Mouse (Mus musculus) kidney, embryonic 15.5 days (tissue): ENCODE measurements around the gene Atrnl1. TPM values are rescaled to one million over a fixed set of nuclear protein-coding genes. Genes with fewer than 3 reads are reported as not detected.

Experiments
- ATAC-seq: fragments of 200-750 bp; cut with Nextera tagmentation; replicated peaks from 2 replicates; pipeline ENCODE4 v1.8.0; 2017; ENCODE audit warnings: moderate TSS enrichment; ENCODE audit not compliant: low FRiP score
- H3K27ac ChIP-seq: fragments of 300-500 bp; sonication (generic); 2 replicates; pipeline ENCODE4 v1.5.1; 2015; ENCODE audit warnings: mild to moderate bottlenecking, inconsistent platforms
- H3K27me3 ChIP-seq: fragments of 300-500 bp; sonication (generic); 2 replicates; pipeline ENCODE4 v1.6.1; 2015; ENCODE audit warnings: inconsistent platforms
- H3K36me3 ChIP-seq: fragments of 300-500 bp; sonication (generic); 2 replicates; pipeline ENCODE4 v1.6.1; 2015; ENCODE audit warnings: inconsistent platforms
- H3K4me1 ChIP-seq: fragments of 300-500 bp; sonication (generic); 2 replicates; pipeline ENCODE4 v1.6.1; 2015; ENCODE audit warnings: inconsistent platforms
- H3K4me2 ChIP-seq: fragments of 300-500 bp; sonication (generic); 2 replicates; pipeline ENCODE4 v1.6.1; 2015; ENCODE audit warnings: moderate library complexity, mild to moderate bottlenecking, inconsistent platforms
- H3K4me3 ChIP-seq: fragments of 300-500 bp; sonication (generic); replicated peaks from 2 replicates; pipeline ENCODE4 v1.5.1; 2015; ENCODE audit warnings: mild to moderate bottlenecking, inconsistent platforms
- H3K9ac ChIP-seq: fragments of 300-500 bp; sonication (generic); 2 replicates; pipeline ENCODE4 v1.6.1; 2015; ENCODE audit warnings: mild to moderate bottlenecking, inconsistent platforms
- H3K9me3 ChIP-seq: fragments of 300-500 bp; sonication (generic); replicated peaks from 2 replicates; pipeline ENCODE4 v1.6.1; 2016; ENCODE audit warnings: inconsistent platforms
- WGBS: fragments of 180-500 bp; shearing (Covaris S2); methylation state at CpG from one replicate; pipeline ENCODE4 v1.1.7; 2015; ENCODE audit warnings: mixed read lengths; 5-methylcytosine and 5-hydroxymethylcytosine counted together
- polyA plus RNA-seq: library from polyadenylated mRNA; unstranded; fragments of >200 nt; fragmentation: Nextera tagmentation; extraction: Ambion mirVana; gene quantifications from 2 replicates; pipeline ENCODE4 v1.2.1, GENCODE M21; 2015

Atrnl1 gene
- polyA plus RNA-seq, 1 experiment from 2014 or later: 9.2 TPM

DNA sequence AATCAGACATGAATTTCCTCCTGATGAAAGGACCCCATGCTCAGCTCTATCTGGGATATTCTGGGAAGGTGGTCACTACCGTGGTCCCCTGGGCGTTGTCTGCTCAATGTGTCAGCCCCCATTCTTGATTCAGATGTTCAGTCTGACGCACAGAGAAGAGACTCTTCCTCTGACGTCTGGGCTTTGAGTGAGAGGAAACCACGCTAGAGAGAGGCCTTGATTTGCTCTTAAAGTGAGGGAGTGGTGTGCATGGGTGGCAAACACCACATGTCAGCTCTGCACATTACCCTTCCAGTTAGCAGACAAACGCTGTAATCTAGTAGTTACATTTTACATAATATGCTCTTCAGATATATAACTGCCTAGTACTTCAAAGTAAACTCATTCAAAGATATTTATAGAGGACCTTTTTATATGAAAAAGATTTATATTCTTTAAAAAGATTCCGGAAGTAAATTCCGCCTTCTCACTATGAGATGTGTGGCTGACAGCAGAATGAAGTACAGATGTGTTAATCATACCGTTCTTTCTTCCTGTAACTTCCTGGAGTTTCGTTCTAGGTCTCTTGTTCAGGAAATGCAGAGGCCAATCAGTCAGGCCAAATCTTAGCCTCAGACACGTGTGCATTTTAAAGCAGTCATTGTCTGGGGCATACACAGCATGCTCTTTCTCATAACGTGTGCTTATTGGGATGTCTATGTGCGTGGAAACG, 192.1 kb downstream of the Atrnl1 start:
- no peaks in the 10 kb centered on the region for H3K9me3 ChIP-seq
- no peaks in the 10 kb centered on the region for H3K36me3 ChIP-seq
- H3K9ac ChIP-seq: no peak overlapping the region
- no peak overlapping the region for H3K4me2 ChIP-seq
- H3K4me1 ChIP-seq: peaks cover 14% of the 10 kb centered on the region
- 50% methylated on average over 14 of the region's 14 CpGs for WGBS
- H3K4me3 ChIP-seq: no peak overlapping the region
- ATAC-seq: peak; percentile 46; the same call in 1 of the 2 replicates
- H3K27me3 ChIP-seq: no peaks in the 10 kb centered on the region
- peak overlapping the region; percentile 81 for H3K27ac ChIP-seq

DNA sequence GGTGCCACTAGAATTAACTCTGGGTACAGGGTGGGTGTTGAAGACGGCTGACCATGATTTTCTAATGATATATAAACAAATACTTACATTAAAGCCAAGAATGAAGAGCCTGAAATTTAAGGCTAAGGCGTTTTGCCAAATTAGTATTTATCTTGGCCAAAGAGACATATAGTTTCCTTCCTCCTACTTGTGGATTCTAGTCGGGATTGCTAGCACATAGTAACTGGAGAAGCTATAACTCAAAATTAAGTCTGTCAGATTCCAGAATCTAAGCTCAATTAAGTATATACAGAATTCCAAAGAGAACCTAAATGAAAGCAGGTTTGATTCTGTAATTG, 192.6 kb downstream of the Atrnl1 start:
- ATAC-seq: 0 out of 2 replicates have a peak, but pooled peaks have one; percentile 33
- H3K4me3 ChIP-seq: no peak overlapping the region
- H3K9ac ChIP-seq: no peak overlapping the region
- WGBS: 43% methylated on average over 3 of the region's 3 CpGs
- H3K9me3 ChIP-seq: no peaks in the 10 kb centered on the region
- no peaks in the 10 kb centered on the region for H3K36me3 ChIP-seq
- H3K27ac ChIP-seq: peak overlapping the region; percentile 81
- no peaks in the 10 kb centered on the region for H3K27me3 ChIP-seq
- no peak overlapping the region for H3K4me2 ChIP-seq
- H3K4me1 ChIP-seq: peaks cover 14% of the 10 kb centered on the region

DNA sequence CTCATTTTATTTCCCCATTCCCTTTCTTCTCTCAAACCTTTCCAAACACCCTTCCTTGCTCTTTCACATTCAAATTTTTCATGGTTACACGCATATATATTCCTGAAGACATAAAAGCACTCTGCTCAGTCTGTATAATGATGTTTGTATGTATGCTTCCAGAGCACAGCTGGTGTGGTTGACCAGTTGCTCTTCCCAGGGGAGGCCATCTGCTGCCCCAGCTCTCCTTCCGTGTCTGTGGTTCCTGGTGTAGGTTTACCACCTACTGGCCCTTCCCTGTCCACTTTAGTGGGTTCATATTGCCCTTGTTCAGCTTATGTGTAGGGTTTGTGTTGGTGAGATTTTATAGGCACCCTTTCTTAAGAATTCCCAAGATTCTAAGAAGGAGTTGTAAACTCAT, 197.5 kb downstream of the Atrnl1 start:
- Histone ChIP-seq H3K4me2 (no peak overlapping the region), H3K9me3 (no peaks in the 10 kb centered on the region), H3K4me3 (no peak overlapping the region), H3K9ac (no peak overlapping the region), H3K36me3 (no peaks in the 10 kb centered on the region), H3K4me1 (peaks cover 4% of the 10 kb centered on the region; the same call in 1 of the 2 replicates), H3K27ac (no peak overlapping the region), H3K27me3 (no peaks in the 10 kb centered on the region)
- no peak for ATAC-seq
- WGBS: 71% methylated on average over 2 of the region's 2 CpGs

DNA sequence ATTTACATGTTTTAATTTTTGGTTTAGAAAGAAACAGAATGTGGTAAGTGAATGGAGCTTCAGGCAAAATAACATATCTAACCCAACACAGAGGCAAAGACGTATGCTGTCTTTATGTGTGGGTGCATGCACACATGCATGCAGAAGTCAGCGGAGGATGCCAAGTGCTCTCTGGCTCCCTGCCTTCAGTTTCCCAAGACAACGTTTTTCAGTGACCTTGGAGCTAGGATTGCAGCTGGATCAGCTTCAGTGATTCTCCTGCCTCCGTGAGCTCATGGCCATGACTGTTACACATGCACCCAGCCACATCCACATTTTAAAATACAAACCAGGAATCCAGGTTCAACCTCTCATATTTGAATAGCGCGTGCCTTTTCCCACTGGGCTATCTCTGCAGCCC, 203.5 kb downstream of the Atrnl1 start:
- no peak overlapping the region for H3K9ac ChIP-seq
- no peak overlapping the region for H3K27ac ChIP-seq
- ATAC-seq: no peak
- no peaks in the 10 kb centered on the region for H3K36me3 ChIP-seq
- H3K4me2 ChIP-seq: no peak overlapping the region
- peaks cover 3% of the 10 kb centered on the region; the same call in 1 of the 2 replicates for H3K4me1 ChIP-seq
- H3K9me3 ChIP-seq: no peaks in the 10 kb centered on the region
- WGBS: 67% methylated on average over 6 of the region's 6 CpGs
- H3K4me3 ChIP-seq: no peak overlapping the region
- H3K27me3 ChIP-seq: no peaks in the 10 kb centered on the region

DNA sequence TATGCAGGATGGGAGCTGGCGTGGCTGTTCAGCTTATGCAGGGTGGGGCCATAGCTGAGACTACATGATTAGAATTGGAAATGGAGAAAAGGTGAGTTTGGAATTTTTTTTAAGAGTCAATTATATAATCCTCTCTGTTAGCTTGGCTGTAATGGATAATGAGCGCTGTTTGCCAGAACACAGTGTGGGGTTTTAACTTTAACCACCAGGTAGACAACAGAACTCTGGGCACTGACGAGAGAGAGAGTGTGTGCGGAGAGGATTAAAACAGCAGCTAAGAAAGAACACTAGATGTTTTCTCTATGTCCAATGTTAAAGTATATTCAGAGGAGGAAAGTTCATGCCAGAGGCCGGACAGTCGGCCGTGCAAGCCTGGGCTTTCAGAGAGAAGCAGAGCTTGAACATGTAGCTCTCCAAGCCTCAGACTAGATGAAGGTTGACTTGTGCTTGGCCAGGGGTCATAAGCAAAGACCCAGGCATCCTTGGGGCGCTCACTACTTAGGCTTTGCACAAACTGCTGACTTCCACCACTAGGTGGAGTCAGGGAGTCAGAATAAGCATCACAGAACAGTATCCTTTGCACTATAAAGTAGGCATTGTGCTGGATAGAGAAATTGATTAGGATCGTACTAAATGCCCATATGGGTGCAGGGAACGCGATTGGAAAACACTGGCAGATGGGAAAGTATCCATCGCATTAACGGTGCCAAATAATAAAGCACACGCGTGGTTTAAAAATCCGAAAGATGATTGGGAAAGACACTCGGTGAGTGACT, 205.6 kb downstream of the Atrnl1 start:
- 90% methylated on average over 17 of the region's 17 CpGs for WGBS

DNA sequence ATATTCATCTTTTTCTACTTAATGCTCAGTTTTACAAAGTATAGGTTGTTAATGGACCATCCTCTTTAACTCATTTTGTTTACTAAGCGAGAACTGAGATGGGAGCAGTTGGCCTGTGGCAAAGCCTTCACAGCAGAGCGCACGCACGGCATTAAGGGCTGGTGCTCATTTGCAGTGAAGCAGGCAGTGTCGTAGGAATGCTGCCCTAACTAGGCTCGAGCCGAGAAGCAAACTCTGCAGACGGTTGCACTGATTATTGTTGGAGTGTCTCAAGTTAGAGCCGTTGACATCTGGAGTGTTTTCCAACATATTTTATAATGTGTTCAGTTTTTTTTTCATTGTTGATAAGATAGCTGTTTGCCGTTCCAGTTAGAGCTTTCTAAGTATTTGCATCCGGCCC, 206.9 kb downstream of the Atrnl1 start:
- ATAC-seq: no peak
- 44% methylated on average over 11 of the region's 11 CpGs for WGBS
- Histone ChIP-seq H3K27me3 (no peaks in the 10 kb centered on the region), H3K4me2 (no peak overlapping the region), H3K27ac (no peak overlapping the region), H3K9me3 (no peaks in the 10 kb centered on the region), H3K4me3 (no peak overlapping the region), H3K4me1 (peaks cover 3% of the 10 kb centered on the region; the same call in 1 of the 2 replicates), H3K36me3 (no peaks in the 10 kb centered on the region), H3K9ac (no peak overlapping the region)

More for the DNA sequence above, 205.6 kb downstream of the Atrnl1 start:
- Histone ChIP-seq H3K4me2 (no peak overlapping the region), H3K36me3 (no peaks in the 10 kb centered on the region), H3K27ac (no peak overlapping the region), H3K9me3 (no peaks in the 10 kb centered on the region), H3K4me1 (peaks cover 3% of the 10 kb centered on the region; the same call in 1 of the 2 replicates), H3K4me3 (no peak overlapping the region), H3K9ac (no peak overlapping the region), H3K27me3 (no peaks in the 10 kb centered on the region)
- ATAC-seq: no peak

DNA sequence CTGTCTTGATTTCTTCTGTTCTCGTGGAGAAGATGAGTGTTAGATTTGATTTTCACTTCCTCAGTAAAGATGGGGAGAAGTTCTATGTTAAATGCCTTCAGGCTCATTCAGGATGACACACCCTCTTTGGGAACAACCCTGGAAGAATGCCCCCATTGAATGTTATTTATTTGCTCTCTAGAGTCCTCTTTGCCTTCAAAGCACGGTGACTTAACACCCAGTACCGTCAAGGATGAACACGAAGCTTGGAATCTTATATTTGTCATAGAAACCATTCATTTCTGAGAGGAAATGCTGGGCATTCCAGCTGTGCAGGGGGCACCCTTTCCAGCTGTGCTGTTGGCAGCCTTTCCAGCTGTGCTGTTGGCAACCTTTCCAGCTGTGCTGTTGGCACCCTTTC, 212.6 kb downstream of the Atrnl1 start:
- Histone ChIP-seq H3K4me3 (no peak overlapping the region), H3K36me3 (no peaks in the 10 kb centered on the region), H3K27me3 (no peaks in the 10 kb centered on the region), H3K9ac (no peak overlapping the region), H3K4me1 (no peaks in the 10 kb centered on the region), H3K4me2 (no peak overlapping the region), H3K27ac (no peak overlapping the region), H3K9me3 (no peaks in the 10 kb centered on the region)
- ATAC-seq: no peak
- WGBS: 85% methylated on average over 4 of the region's 4 CpGs

DNA sequence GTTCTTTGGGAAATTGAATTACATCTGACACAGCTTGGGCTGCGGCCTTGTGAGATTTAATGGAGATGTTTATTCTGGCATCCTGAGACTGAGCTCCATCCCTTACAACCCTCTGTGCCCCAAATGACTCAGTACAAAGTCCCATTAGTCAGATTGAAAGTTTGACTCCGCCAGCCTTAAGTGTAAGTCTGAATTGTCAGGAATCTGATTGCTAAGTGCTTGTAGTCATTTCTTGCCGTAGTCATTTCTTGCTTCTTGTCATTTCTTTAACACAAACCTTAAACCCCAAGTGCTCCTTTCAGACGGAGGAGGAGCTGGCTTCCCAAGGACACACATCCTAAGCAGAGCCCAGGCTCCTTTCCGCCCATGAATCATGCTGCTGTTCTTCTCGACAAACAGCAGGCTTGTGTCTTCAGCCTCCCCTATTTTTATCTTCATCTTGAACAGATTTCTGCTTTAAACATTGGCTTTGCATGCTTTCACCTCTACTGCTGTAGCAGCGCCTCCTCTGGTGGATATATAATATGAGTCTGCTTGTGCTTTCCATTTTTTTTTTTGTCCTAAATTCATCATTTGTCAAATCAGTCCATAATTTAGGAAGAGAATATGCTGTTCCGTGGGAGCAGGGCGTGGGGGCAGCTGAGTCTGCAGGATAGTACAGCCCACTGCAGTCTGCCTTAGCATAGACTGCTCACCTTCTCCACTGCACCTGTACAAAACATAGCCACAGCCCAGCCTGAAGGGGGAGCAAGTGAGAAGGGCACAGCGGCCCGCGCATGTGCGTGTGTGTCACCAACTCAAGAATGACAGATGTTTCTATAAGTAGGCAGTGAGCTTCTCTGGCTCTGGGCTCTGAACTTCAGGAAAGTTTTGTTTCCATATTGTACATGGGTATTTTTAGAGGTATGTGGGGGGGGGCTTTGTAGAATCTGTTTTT, 214.7 kb downstream of the Atrnl1 start:
- Histone ChIP-seq H3K27me3 (no peaks in the 10 kb centered on the region), H3K4me3 (no peak overlapping the region), H3K4me2 (no peak overlapping the region), H3K9me3 (no peaks in the 10 kb centered on the region), H3K36me3 (no peaks in the 10 kb centered on the region), H3K9ac (no peak overlapping the region), H3K4me1 (no peaks in the 10 kb centered on the region), H3K27ac (peak overlapping the region; percentile 48; the same call in 1 of the 2 replicates)
- WGBS: 73% methylated on average over 13 of the region's 13 CpGs
- no peak for ATAC-seq

DNA sequence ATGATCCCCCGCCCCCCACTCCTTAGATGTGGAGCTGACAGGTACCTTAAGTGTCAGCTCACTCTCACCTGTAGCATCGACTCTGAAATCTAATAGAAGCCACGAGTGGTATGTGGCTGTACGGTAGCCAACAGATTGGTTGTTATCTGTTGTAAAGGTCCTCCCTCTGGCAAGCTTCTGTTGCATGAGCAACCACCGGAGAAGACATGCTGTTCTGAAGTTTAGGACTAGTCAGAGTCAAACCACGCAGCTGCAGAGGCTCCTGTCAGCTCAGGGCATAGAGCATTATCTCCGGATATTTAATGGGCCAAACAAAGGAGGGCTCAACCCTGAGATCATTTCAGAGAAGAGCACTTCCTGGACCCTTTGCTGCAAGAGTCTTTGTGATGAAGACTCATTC, 222.2 kb downstream of the Atrnl1 start:
- no peak for ATAC-seq
- H3K27ac ChIP-seq: no peak overlapping the region
- 0 out of 2 replicates have a peak, but pooled peaks cover 4% of the 10 kb centered on the region for H3K36me3 ChIP-seq
- H3K4me3 ChIP-seq: no peak overlapping the region
- H3K27me3 ChIP-seq: no peaks in the 10 kb centered on the region
- WGBS: 85% methylated on average over 7 of the region's 7 CpGs
- H3K4me1 ChIP-seq: no peaks in the 10 kb centered on the region
- H3K4me2 ChIP-seq: no peak overlapping the region
- no peaks in the 10 kb centered on the region for H3K9me3 ChIP-seq
- no peak overlapping the region for H3K9ac ChIP-seq

DNA sequence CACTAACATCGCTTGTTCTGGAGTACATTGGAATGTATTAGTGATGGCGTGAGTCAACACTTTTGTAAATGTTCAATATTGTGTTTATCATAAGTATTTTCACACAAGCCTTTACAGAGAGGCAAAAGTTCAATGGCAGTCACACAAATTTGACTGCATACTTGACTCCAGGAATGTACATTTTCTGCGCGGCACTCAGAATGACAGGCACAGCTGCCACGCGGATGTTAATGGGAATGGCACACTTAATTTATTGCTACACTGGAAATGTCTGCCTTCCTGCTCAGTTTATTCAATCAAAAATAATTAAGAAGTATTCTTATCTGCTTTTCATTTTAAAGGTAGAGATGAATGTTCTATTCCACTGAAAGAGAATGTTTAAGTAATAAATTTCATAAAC, 227.0 kb downstream of the Atrnl1 start:
- no peak for ATAC-seq
- 79% methylated on average over 6 of the region's 6 CpGs for WGBS
- no peak overlapping the region for H3K9ac ChIP-seq

DNA sequence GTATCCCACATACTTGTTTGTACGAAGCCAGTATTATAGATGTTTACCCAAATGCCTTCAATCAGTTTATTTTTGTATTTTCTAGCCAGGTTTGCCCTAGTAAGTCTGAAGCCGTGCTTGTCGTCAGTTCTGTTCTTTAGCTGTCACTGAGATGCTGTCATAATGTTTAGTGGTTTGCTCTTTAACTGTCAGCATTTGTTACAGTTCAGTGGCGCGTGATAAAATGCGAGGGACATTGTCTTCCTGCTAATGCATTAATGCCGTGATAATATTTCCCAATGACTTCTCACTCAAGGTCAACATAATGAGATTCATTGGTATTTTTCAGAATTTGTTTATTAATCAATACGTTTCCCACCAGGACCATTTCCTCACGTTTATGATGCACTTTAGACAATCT, 227.7 kb downstream of the Atrnl1 start:
- Histone ChIP-seq H3K36me3 (peaks cover 10% of the 10 kb centered on the region; the same call in 1 of the 2 replicates), H3K4me1 (no peaks in the 10 kb centered on the region), H3K4me2 (no peak overlapping the region), H3K4me3 (no peak overlapping the region), H3K27ac (no peak overlapping the region), H3K9ac (no peak overlapping the region), H3K9me3 (no peaks in the 10 kb centered on the region; the same call in 1 of the 2 replicates), H3K27me3 (no peaks in the 10 kb centered on the region)
- WGBS: 83% methylated on average over 9 of the region's 9 CpGs
- ATAC-seq: no peak

More for the DNA sequence above, 227.0 kb downstream of the Atrnl1 start:
- H3K9me3 ChIP-seq: no peaks in the 10 kb centered on the region
- H3K4me1 ChIP-seq: no peaks in the 10 kb centered on the region
- no peaks in the 10 kb centered on the region for H3K27me3 ChIP-seq
- H3K27ac ChIP-seq: no peak overlapping the region
- H3K36me3 ChIP-seq: peaks cover 5% of the 10 kb centered on the region; the same call in 1 of the 2 replicates
- H3K4me3 ChIP-seq: no peak overlapping the region
- no peak overlapping the region for H3K4me2 ChIP-seq
